Mouse (Mus musculus) kidney, adult 2 months (tissue): Measurements from ENCODE around the gene Cntnap2. TPM values are rescaled to one million over a fixed set of nuclear protein-coding genes. Genes with fewer than 3 reads are reported as not detected.
A peak's percentile ranks its signal among the peaks of the same experiment; 100 is the strongest.

ENCODE experiments used
- DNase-seq: peaks from one replicate; pipeline ENCODE4 v3.0.0; 2021
- H3K27ac ChIP-seq: fragments of 200-500 bp; 2 replicates; pipeline ENCODE4 v1.5.1; 2012; ENCODE audit warnings: low read depth, low read length, control low read depth, inconsistent platforms; ENCODE audit not compliant: insufficient read depth
- H3K27me3 ChIP-seq: fragments of 200-500 bp; replicated peaks from 2 replicates; pipeline ENCODE4 v1.6.1; 2012; ENCODE audit warnings: mild to moderate bottlenecking, moderate library complexity, low read length, inconsistent platforms; ENCODE audit not compliant: control insufficient read depth, insufficient read depth
- H3K36me3 ChIP-seq: fragments of 200-500 bp; 2 replicates; pipeline ENCODE4 v1.6.1; 2012; ENCODE audit warnings: mild to moderate bottlenecking, moderate library complexity, low read length, inconsistent platforms; ENCODE audit not compliant: control insufficient read depth, insufficient read depth
- H3K4me1 ChIP-seq: fragments of 200-500 bp; 2 replicates; pipeline ENCODE4 v1.6.1; 2011; ENCODE audit warnings: low read length; ENCODE audit not compliant: control insufficient read depth, insufficient read depth
- H3K4me3 ChIP-seq: fragments of 200-500 bp; 2 replicates; pipeline ENCODE4 v1.5.1; 2011; ENCODE audit warnings: mild to moderate bottlenecking, low read depth, low read length, control low read depth; ENCODE audit not compliant: insufficient read depth
- CTCF ChIP-seq: fragments of 200-500 bp; conservative IDR thresholded peaks from 2 replicates; pipeline ENCODE4 v1.5.1; 2011; ENCODE audit warnings: low read depth, mild to moderate bottlenecking, control low read depth, low read length, moderate library complexity, mixed read lengths; ENCODE audit not compliant: insufficient read depth, insufficient read length
- POLR2A ChIP-seq: fragments of 200-500 bp; IDR thresholded peaks from one replicate; pipeline ENCODE4 v1.6.1; 2011; ENCODE audit warnings: low read depth, low read length, control low read depth
- WGBS: fragments of 180-500 bp; shearing (Covaris S2); methylation state at CpG from one replicate; pipeline ENCODE4 v1.1.7; 2018; 5-methylcytosine and 5-hydroxymethylcytosine counted together
- polyA plus RNA-seq: library from polyadenylated mRNA; depleted of rRNA; stranded (reverse); fragments of >200 nt; gene quantifications from 2 replicates; pipeline ENCODE4 v1.2.3, GENCODE M21; 2012

Gene Cntnap2
- polyA plus RNA-seq, 1 experiment = 0.31 TPM

DNA sequence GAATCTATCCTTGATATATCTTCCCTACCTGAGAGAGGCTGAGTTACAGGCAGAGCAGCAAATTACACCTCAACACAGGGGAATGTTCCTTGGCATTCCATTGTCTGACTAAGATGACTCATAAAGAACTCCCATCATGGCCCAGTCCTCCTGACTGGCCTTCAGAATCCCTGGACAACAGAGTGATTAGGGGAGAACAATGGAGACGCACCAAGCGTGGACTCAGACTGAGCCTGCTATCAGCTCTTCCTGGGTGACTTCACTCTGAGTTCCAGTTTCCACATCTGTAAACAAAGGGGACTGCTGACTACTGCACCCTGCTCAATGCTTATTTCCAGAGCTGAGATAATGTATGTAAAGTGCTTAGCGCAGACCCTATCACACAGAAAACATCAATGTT is 2269.1 kb downstream of the Cntnap2 start:
- TF ChIP-seq POLR2A (no peak), CTCF (no peak)
- Histone ChIP-seq H3K27ac (no peak overlapping the region), H3K27me3 (no peaks in the 10 kb centered on the region), H3K4me1 (no peaks in the 10 kb centered on the region), H3K4me3 (no peak overlapping the region), H3K36me3 (no peaks in the 10 kb centered on the region)
- WGBS = 98% methylated on average over 3 of the region's 3 CpGs
- no peak for DNase-seq

DNA sequence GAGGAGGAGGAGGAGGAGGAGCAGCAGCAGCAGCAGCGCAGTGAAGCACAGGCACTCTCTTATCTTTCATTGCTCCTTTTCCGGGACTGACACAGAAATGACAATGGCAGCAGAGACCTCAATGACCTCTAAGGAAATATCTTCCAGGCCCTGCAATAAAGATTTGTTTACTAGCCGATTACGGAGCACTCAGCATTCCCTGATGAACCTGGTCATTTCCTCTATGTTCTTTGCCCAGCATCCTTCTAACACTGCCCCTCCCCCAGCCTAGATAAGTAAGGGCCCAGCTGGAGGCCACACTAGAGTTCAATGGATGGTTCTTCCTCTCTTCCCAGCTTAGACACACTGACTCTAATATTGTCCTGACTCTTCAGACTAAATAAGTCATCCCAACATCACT is 2270.1 kb downstream of the Cntnap2 start:
- TF ChIP-seq POLR2A = no peak
- no peak for TF ChIP-seq CTCF
- WGBS = 30% methylated on average over 4 of the region's 4 CpGs
- peak; percentile 35 for DNase-seq
- Histone ChIP-seq H3K36me3 (no peaks in the 10 kb centered on the region), H3K27me3 (no peaks in the 10 kb centered on the region), H3K4me3 (no peak overlapping the region), H3K4me1 (no peaks in the 10 kb centered on the region), H3K27ac (no peak overlapping the region)

DNA sequence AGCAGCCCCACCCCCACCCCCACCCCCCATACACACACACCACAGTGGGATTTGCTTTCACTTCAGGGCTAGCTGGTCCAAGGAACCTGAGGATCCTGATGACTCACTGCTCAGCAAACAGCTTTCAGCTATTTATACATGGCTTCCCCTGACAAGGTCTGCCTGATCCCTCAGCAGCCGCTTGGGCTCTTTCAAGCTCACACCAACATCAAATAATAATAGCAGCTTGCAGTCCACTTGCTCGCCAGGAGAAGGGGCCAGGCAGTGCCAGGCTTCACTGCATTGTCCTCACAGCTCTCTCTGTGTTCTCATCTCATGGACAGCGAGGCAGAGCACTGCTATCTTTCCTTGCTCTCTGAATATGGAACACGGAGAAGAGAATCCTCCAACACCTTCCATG is 2273.9 kb downstream of the Cntnap2 start:
- Histone ChIP-seq H3K27me3 (no peaks in the 10 kb centered on the region), H3K4me3 (no peak overlapping the region), H3K36me3 (no peaks in the 10 kb centered on the region), H3K4me1 (no peaks in the 10 kb centered on the region), H3K27ac (no peak overlapping the region)
- no peak for TF ChIP-seq CTCF
- no peak for TF ChIP-seq POLR2A
- DNase-seq = no peak
- 70% methylated on average over 4 of the region's 4 CpGs for WGBS

DNA sequence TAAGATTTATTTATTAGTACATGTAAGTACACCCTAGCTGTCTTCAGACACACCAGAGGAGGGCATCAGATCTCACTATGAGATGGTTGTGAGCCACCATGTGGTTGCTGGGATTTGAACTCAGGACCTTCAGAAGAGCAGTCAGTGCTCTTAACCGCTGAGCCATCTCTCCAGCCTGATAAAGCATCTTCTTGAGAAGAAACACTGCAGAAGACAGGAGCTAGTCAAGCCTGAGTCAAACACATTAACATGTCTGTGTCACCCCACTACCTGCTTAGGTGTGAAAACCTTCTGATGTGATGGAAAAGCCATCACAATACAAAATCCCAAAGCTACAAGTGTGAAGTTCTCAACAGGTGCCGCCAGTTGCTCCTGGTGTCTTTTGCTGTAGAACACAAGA is 2275.2 kb downstream of the Cntnap2 start:
- 95% methylated on average over 2 of the region's 2 CpGs for WGBS
- Histone ChIP-seq H3K4me3 (no peak overlapping the region), H3K27ac (no peak overlapping the region), H3K36me3 (no peaks in the 10 kb centered on the region), H3K4me1 (no peaks in the 10 kb centered on the region), H3K27me3 (no peaks in the 10 kb centered on the region)
- no peak for TF ChIP-seq CTCF
- TF ChIP-seq POLR2A = no peak
- no peak for DNase-seq

DNA sequence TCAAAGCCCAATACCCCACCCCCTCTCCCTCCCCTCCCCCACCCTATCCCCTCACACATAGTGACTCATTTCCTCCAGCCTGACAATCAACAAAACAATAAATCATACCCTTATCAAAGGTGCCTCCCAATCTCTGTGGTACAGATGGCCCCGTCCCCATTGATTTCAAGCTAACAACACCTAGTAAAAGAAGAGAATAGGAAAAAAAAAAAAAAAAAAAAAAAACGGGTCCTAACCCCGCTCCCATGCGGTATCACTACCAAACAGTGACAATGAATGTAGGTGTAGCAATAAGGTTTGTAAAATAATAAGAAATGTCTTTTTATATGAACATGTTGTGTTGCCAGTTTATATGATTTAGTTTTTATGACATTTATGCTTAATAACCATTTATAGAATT is 2278.1 kb downstream of the Cntnap2 start:
- Histone ChIP-seq H3K4me3 (no peak overlapping the region), H3K36me3 (no peaks in the 10 kb centered on the region), H3K27ac (no peak overlapping the region), H3K27me3 (no peaks in the 10 kb centered on the region; the same call in 1 of the 2 replicates), H3K4me1 (peaks cover 10% of the 10 kb centered on the region; the same call in 1 of the 2 replicates)
- TF ChIP-seq CTCF (no peak), POLR2A (no peak)
- DNase-seq = no peak
- 85% methylated on average over 4 of the region's 4 CpGs for WGBS

DNA sequence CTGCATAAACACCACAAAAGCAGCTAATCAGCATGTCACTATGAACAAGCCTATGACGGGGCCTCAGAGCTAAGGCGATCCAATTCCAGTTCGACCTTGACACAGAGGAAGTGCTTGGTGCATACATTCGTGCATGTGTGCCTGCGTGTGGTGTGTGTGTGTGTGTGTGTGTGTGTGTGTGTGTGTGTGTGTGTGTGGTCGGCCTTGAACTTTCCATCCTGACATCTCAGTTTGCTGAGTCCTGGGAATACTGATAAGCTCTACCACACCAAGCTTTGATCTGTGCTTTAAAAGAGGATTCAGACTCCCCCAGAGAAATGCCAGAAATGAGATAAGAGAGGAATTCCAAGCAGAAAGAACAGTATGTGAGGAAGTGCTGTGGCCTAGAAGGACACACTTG is 2279.0 kb downstream of the Cntnap2 start:
- WGBS = 71% methylated on average over 6 of the region's 6 CpGs
- Histone ChIP-seq H3K36me3 (no peaks in the 10 kb centered on the region), H3K4me1 (peaks cover 10% of the 10 kb centered on the region; the same call in 1 of the 2 replicates), H3K27ac (no peak overlapping the region), H3K27me3 (no peaks in the 10 kb centered on the region; the same call in 1 of the 2 replicates), H3K4me3 (no peak overlapping the region)
- TF ChIP-seq POLR2A (no peak), CTCF (no peak)
- no peak for DNase-seq

DNA sequence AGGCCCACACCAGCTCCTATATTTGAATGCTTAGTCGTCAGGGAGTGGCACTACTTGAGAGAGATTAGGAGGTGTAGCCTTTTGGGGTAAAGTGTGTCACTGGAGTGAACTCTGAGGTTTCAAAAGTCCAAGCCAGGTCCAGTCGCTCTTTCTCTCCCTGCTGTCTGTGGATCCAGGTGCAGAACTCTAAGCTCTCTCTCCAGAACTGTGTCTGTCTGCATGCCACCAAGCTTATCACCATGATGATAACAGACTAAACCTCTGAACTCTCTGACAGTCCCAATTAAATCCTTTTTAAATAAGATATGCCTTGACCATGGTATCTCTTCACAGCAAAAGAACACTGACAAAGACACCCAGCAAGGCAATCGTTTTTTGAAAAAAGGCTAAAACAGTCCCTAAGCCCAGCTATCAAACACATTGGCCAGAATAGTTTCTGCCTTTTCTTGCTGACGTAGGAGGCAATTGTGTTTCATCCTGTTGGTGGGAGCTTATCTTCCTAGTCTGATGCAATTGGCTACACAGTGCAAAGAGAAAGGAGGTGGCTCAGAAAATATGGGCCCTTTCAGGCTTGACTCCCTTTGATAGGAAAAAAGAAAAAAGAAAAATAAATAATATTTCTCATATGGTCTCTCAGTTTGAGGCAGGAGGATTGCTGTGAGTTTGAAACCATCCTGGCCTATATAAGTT is 2281.8 kb downstream of the Cntnap2 start:
- Histone ChIP-seq H3K4me3 (no peak overlapping the region), H3K27me3 (no peaks in the 10 kb centered on the region; the same call in 1 of the 2 replicates), H3K36me3 (no peaks in the 10 kb centered on the region), H3K27ac (peak overlapping the region; percentile 96), H3K4me1 (peaks cover 10% of the 10 kb centered on the region; the same call in 1 of the 2 replicates)
- TF ChIP-seq CTCF (no peak), POLR2A (no peak)
- 62% methylated on average over 4 of the region's 4 CpGs for whole genome bisulfite sequencing
- peak; percentile 33 for DNase-seq
